Mouse (Mus musculus) liver, embryonic 12.5 days (tissue): ENCODE data around the gene Zfp536. TPM values are rescaled to one million over a fixed set of nuclear protein-coding genes. Genes with fewer than 3 reads are reported as not detected.

Experiments used
- ATAC-seq: fragments of 200-750 bp; cut with Nextera tagmentation; 2 replicates; pipeline ENCODE4 v1.8.0; 2017; ENCODE audit warnings: moderate number of reproducible peaks, mild to moderate bottlenecking, moderate library complexity
- H3K27ac ChIP-seq: fragments of 300-500 bp; sonication (generic); 2 replicates; pipeline ENCODE4 v1.5.1; 2016; ENCODE audit warnings: mild to moderate bottlenecking
- H3K27me3 ChIP-seq: fragments of 300-500 bp; sonication (generic); replicated peaks from 2 replicates; pipeline ENCODE4 v1.6.1; 2016; ENCODE audit warnings: mild to moderate bottlenecking, moderate library complexity
- H3K36me3 ChIP-seq: fragments of 300-500 bp; sonication (generic); 2 replicates; pipeline ENCODE4 v1.6.1; 2016; ENCODE audit warnings: mild to moderate bottlenecking, moderate library complexity
- H3K4me1 ChIP-seq: fragments of 300-500 bp; sonication (generic); 2 replicates; pipeline ENCODE4 v1.6.1; 2016
- H3K4me2 ChIP-seq: fragments of 300-500 bp; sonication (generic); 2 replicates; pipeline ENCODE4 v1.6.1; 2016; ENCODE audit warnings: mild to moderate bottlenecking, moderate library complexity
- H3K4me3 ChIP-seq: fragments of 300-500 bp; sonication (generic); 2 replicates; pipeline ENCODE4 v1.5.1; 2016; ENCODE audit warnings: mild to moderate bottlenecking, moderate library complexity
- H3K9ac ChIP-seq: fragments of 300-500 bp; sonication (generic); 2 replicates; pipeline ENCODE4 v1.6.1; 2016; ENCODE audit warnings: mild to moderate bottlenecking, moderate library complexity
- H3K9me3 ChIP-seq: fragments of 300-500 bp; sonication (generic); replicated peaks from 2 replicates; pipeline ENCODE4 v1.6.1; 2016; ENCODE audit warnings: mild to moderate bottlenecking, moderate library complexity
- WGBS: fragments of 180-500 bp; shearing (Covaris S2); methylation state at CpG from one replicate; pipeline ENCODE4 v1.1.7; 2016; ENCODE audit not compliant: insufficient replicate concordance; 5-methylcytosine and 5-hydroxymethylcytosine counted together
- polyA plus RNA-seq: library from polyadenylated mRNA; unstranded; fragments of >200 nt; fragmentation: Nextera tagmentation; extraction: Ambion mirVana; gene quantifications from 2 replicates; pipeline ENCODE4 v1.2.1, GENCODE M21; 2016

The Zfp536 gene
- polyA plus RNA-seq, 1 experiment from 2014 or later, result 0.19 TPM

DNA sequence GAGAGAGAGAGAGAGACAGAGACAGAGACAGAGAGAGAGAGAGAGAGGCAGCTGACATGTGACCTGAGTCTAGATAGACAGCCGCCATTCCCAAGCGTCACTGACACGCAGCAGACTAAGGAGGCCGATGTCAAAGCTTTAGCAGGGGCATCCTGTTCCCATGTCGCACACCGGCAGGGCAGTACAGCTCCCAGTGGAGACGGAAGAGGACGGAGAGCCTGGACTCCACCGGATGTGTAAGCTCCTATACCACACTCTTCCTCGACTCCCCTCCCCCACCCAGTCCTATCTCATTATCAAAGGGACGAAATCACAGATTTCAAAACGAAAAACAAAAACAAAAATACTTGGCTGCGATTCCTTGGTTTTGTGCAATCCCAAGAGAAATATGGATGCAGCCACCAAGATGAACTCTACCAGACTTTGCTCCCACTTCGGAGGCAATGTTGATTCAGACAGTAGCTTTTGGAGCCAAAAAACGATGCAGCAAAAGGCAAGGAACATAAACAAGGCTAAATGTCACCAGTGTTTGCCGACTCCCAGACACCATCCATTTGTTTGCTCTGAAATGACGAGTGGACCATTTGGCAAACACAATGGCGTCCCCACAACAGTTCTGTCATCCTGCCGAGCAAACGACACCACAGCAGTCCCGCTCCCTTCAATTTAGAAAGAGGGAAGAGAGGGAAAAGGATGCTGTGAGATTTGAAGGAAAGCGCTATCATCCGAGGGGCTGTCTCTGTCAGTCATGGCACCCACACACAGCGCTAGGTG, 299.9 kb downstream of the Zfp536 start:
- H3K27ac ChIP-seq, result no peak overlapping the region
- H3K4me2 ChIP-seq, result no peak overlapping the region
- no peaks in the 10 kb centered on the region for H3K36me3 ChIP-seq
- no peaks in the 10 kb centered on the region for H3K4me1 ChIP-seq
- H3K27me3 ChIP-seq, result no peaks in the 10 kb centered on the region; the same call in 1 of the 2 replicates
- no peak for ATAC-seq
- no peak overlapping the region for H3K9ac ChIP-seq
- H3K9me3 ChIP-seq, result no peaks in the 10 kb centered on the region
- whole genome bisulfite sequencing, result 55% methylated on average over 24 of the region's 24 CpGs
- H3K4me3 ChIP-seq, result no peak overlapping the region

DNA sequence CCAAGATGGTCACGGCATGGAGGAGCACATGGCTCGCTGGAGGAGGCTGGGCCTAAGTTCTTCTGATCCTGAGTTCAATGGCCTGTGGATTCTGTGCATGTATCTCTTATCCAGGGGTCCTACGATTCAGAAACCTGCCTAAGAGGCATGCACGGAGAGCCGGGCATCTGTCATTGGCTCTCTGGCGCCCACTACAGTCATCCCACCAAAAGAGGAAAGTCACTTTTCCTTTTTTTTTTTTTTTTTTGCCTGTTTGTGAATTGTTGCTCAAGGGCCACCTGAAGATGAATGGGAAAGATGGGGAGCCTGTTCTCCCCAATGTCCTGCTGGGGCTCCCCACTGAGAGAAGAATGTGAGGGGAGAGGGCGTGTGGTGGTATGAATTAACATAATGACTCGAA, 301.7 kb downstream of the Zfp536 start:
- Histone ChIP-seq H3K27me3 (no peaks in the 10 kb centered on the region; the same call in 1 of the 2 replicates), H3K4me1 (no peaks in the 10 kb centered on the region), H3K36me3 (no peaks in the 10 kb centered on the region), H3K4me2 (no peak overlapping the region), H3K27ac (no peak overlapping the region), H3K9me3 (no peaks in the 10 kb centered on the region), H3K4me3 (no peak overlapping the region), H3K9ac (no peak overlapping the region)
- 36% methylated on average over 8 of the region's 8 CpGs for WGBS
- ATAC-seq, result no peak

GRCm38 (mm10) chr7:37466477-37467243, 306.8 kb downstream of the Zfp536 start:
- Histone ChIP-seq H3K36me3 (no peaks in the 10 kb centered on the region), H3K4me1 (no peaks in the 10 kb centered on the region), H3K27ac (no peak overlapping the region), H3K4me2 (no peak overlapping the region), H3K9ac (no peak overlapping the region), H3K4me3 (no peak overlapping the region), H3K27me3 (no peaks in the 10 kb centered on the region), H3K9me3 (no peaks in the 10 kb centered on the region)
- ATAC-seq, result no peak
- WGBS, result 45% methylated on average over 9 of the region's 9 CpGs

- no peaks in the 10 kb centered on the region for H3K4me1 ChIP-seq
- ATAC-seq, result no peak
- no peaks in the 10 kb centered on the region for H3K27me3 ChIP-seq
- H3K9ac ChIP-seq, result no peak overlapping the region
- no peak overlapping the region for H3K4me2 ChIP-seq
- H3K36me3 ChIP-seq, result no peaks in the 10 kb centered on the region
- no peaks in the 10 kb centered on the region for H3K9me3 ChIP-seq
- H3K27ac ChIP-seq, result no peak overlapping the region
- H3K4me3 ChIP-seq, result no peak overlapping the region
- WGBS, result 60% methylated on average over 7 of the region's 7 CpGs
Observed at GRCm38 (mm10) chr7:37464186-37464721, 309.2 kb downstream of the Zfp536 start.

DNA sequence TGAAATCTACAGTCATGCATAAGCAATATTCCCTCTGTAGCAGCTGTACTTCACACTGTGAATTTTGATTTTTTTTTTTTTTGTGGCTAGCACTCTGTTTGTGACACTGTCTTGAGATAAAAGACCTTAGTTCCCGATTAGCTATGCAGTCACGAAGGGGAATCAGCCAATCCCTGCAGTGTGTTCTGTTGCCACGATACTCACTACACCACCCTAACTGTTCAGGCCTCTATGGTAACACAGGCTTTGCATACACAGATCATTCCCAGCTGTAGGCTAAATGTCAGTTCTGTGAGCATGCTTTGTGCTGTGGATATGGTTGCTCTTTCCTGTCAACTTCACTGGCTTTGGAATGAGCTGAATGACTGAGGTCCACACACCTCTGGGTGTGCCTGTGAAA, 325.9 kb downstream of the Zfp536 start:
- H3K9ac ChIP-seq, result no peak overlapping the region
- 0 out of 2 replicates have a peak, but pooled peaks cover 8% of the 10 kb centered on the region for H3K9me3 ChIP-seq
- no peak overlapping the region for H3K4me2 ChIP-seq
- no peaks in the 10 kb centered on the region for H3K36me3 ChIP-seq
- H3K4me1 ChIP-seq, result no peaks in the 10 kb centered on the region
- no peak for ATAC-seq
- H3K27ac ChIP-seq, result no peak overlapping the region
- no peak overlapping the region for H3K4me3 ChIP-seq
- no peaks in the 10 kb centered on the region for H3K27me3 ChIP-seq
- 74% methylated on average over 3 of the region's 3 CpGs for WGBS

DNA sequence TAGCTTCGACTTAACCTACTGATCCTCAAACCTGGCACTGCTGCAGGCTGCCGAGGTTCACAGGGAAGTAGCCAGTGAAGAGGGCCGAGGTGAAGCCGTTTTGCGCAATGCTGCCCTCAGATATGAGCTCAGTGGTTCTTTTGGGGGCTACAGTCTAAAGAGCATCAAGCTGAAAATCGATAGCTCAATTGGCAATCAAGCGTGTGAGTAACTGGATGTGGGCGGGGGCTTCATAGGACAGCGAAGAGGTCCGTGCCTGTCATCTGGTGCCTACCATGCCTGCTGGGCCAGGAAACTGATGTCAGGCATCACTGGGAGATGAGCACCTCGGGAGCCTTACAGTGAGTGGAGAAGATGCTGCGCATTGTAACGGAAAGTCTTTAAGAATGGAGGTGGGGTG, 333.5 kb downstream of the Zfp536 start:
- no peak overlapping the region for H3K9ac ChIP-seq
- no peak overlapping the region for H3K4me3 ChIP-seq
- no peak overlapping the region for H3K27ac ChIP-seq
- no peak overlapping the region for H3K4me2 ChIP-seq
- 62% methylated on average over 13 of the region's 13 CpGs for WGBS
- H3K27me3 ChIP-seq, result no peaks in the 10 kb centered on the region
- H3K9me3 ChIP-seq, result 0 out of 2 replicates have a peak, but pooled peaks cover 8% of the 10 kb centered on the region
- H3K36me3 ChIP-seq, result no peaks in the 10 kb centered on the region
- no peak for ATAC-seq
- no peaks in the 10 kb centered on the region for H3K4me1 ChIP-seq

DNA sequence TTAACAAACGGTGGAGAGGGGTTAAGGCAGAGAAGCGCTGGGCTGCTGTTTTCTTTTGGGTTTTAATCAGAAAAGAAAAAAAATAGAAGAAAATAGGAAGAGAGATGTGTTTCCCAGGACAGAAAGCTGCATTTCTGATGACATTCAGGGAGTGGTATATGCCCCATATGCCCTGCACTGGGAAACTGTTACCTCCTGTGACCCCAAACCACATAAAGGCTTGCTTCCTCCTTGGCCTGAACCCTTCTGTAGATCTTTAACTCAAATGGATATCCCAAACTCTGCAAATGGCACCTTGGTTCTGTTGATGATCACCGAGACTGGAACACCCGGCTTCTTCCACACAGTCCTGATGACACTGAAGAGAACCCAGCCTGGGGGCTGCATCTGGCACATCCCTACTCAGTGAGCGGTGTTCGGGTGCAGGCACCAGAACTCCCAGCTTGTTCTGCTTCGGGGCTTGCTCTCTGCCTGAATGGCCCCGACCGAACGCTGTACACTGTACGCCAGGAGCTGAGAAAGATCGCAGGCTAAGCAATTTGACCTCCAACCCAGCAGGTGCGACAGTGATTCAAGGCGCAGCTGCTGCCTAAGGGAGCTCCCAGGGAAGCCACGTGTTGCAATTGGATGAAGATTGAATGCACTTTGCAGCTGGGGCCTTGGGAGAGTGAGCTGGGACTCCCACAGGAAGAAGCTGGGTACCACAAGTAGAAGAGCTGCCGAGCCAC, 334.2 kb downstream of the Zfp536 start:
- Histone ChIP-seq H3K4me2 (no peak overlapping the region), H3K27me3 (no peaks in the 10 kb centered on the region), H3K4me3 (no peak overlapping the region), H3K36me3 (no peaks in the 10 kb centered on the region), H3K9me3 (0 out of 2 replicates have a peak, but pooled peaks cover 3% of the 10 kb centered on the region), H3K9ac (no peak overlapping the region), H3K4me1 (no peaks in the 10 kb centered on the region), H3K27ac (no peak overlapping the region)
- 67% methylated on average over 16 of the region's 16 CpGs for WGBS
- no peak for ATAC-seq

DNA sequence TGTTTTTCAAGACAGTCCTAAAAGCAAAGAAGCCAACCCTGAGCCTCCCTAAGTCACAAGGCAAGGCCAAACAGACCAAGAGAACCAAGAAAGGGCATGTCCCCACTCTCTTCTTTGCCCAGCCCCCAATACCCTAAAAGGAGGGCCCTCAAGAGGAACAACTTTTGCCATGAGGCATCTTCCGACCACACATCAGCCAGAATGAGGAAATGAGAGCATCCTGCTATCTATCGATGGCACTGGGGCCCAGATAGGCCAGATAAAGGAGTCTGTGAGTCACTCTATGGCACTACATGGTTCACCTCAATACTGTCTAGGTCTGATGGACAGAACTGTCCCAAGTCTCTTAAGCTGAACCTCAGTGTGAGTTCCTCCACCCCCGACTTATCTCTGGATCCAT, 335.6 kb downstream of the Zfp536 start:
- no peak overlapping the region for H3K9ac ChIP-seq
- no peaks in the 10 kb centered on the region for H3K27me3 ChIP-seq
- H3K4me3 ChIP-seq, result no peak overlapping the region
- no peak overlapping the region for H3K4me2 ChIP-seq
- no peaks in the 10 kb centered on the region for H3K4me1 ChIP-seq
- H3K36me3 ChIP-seq, result no peaks in the 10 kb centered on the region
- H3K27ac ChIP-seq, result no peak overlapping the region
- ATAC-seq, result no peak
- H3K9me3 ChIP-seq, result no peaks in the 10 kb centered on the region
- 18% methylated on average over 3 of the region's 3 CpGs for WGBS

GRCm38 (mm10) chr7:37433156-37433555, 340.3 kb downstream of the Zfp536 start:
- WGBS, result 34% methylated on average over 7 of the region's 7 CpGs

DNA sequence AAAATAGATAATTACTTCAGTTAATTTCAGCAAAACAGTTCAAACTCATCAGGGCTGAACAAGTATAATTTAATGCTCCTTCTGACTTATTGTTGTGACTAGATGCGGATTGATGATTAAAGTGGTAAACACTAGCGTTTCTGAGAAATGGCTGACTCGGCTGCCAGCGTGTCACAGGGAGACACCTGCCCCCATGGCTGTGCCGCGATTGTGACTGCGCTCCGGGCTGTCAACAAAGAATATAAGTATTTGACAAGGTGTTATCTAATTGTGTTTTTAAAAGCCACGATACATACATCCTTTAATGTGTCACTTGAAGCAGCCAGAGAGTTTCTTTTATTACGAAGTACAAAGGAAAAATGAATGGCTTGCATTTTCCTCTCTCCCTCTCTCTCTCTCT, 342.0 kb downstream of the Zfp536 start:
- Histone ChIP-seq H3K27me3 (no peaks in the 10 kb centered on the region), H3K27ac (no peak overlapping the region), H3K4me2 (no peak overlapping the region), H3K4me3 (no peak overlapping the region), H3K4me1 (no peaks in the 10 kb centered on the region), H3K9me3 (no peaks in the 10 kb centered on the region), H3K36me3 (no peaks in the 10 kb centered on the region), H3K9ac (no peak overlapping the region)
- WGBS, result 71% methylated on average over 10 of the region's 10 CpGs
- no peak for ATAC-seq

More at GRCm38 (mm10) chr7:37433156-37433555, 340.3 kb downstream of the Zfp536 start:
- Histone ChIP-seq H3K27ac (no peak overlapping the region), H3K27me3 (no peaks in the 10 kb centered on the region), H3K4me3 (no peak overlapping the region), H3K9me3 (no peaks in the 10 kb centered on the region), H3K4me1 (no peaks in the 10 kb centered on the region), H3K4me2 (no peak overlapping the region), H3K36me3 (no peaks in the 10 kb centered on the region), H3K9ac (no peak overlapping the region)
- ATAC-seq, result no peak

GRCm38 (mm10) chr7:37426061-37426460, 347.4 kb downstream of the Zfp536 start:
- no peak overlapping the region for H3K27ac ChIP-seq
- no peak overlapping the region for H3K9ac ChIP-seq
- ATAC-seq, result no peak
- H3K36me3 ChIP-seq, result no peaks in the 10 kb centered on the region
- H3K4me3 ChIP-seq, result no peak overlapping the region
- H3K4me2 ChIP-seq, result no peak overlapping the region
- H3K4me1 ChIP-seq, result no peaks in the 10 kb centered on the region
- H3K9me3 ChIP-seq, result no peaks in the 10 kb centered on the region
- no peaks in the 10 kb centered on the region for H3K27me3 ChIP-seq

GRCm38 (mm10) chr7:37422966-37423365, 350.5 kb downstream of the Zfp536 start:
- H3K27me3 ChIP-seq, result no peaks in the 10 kb centered on the region
- no peaks in the 10 kb centered on the region for H3K9me3 ChIP-seq
- no peak overlapping the region for H3K9ac ChIP-seq
- H3K27ac ChIP-seq, result no peak overlapping the region
- H3K4me1 ChIP-seq, result no peaks in the 10 kb centered on the region
- H3K4me2 ChIP-seq, result no peak overlapping the region
- no peak overlapping the region for H3K4me3 ChIP-seq
- ATAC-seq, result no peak
- H3K36me3 ChIP-seq, result no peaks in the 10 kb centered on the region
- 43% methylated on average over 2 of the region's 2 CpGs for WGBS
